Mouse (Mus musculus) ES-Bruce4 (cell line): ENCODE measurements at regions not wholly inside any gene's neighbourhood (a gene's known extent, or its start where the extent isn't known, plus 50 kb on each side); places are given as distances from the start of the nearest gene placed in this dataset.

Experiments
- H3K27ac ChIP-seq: 2 replicates; pipeline ENCODE4 v1.5.1; 2012; ENCODE audit warnings: low read length, inconsistent platforms; ENCODE audit not compliant: insufficient read depth
- H3K27me3 ChIP-seq: 2 replicates; pipeline ENCODE4 v1.6.1; 2012; ENCODE audit warnings: mild to moderate bottlenecking, low read length, inconsistent platforms; ENCODE audit not compliant: control insufficient read depth, poor library complexity, insufficient read depth, severe bottlenecking
- H3K36me3 ChIP-seq: 2 replicates; pipeline ENCODE4 v1.6.1; 2012; ENCODE audit warnings: inconsistent platforms, mild to moderate bottlenecking, low read length, moderate library complexity; ENCODE audit not compliant: control insufficient read depth, poor library complexity, insufficient read depth, severe bottlenecking
- H3K4me1 ChIP-seq: one replicate; pipeline ENCODE4 v1.8.1; 2011; ENCODE audit warnings: low read length; ENCODE audit not compliant: control insufficient read depth, insufficient read depth
- H3K4me3 ChIP-seq: 2 replicates; pipeline ENCODE4 v1.5.1; 2011; ENCODE audit warnings: low read depth, mild to moderate bottlenecking, low read length
- H3K9ac ChIP-seq: 2 replicates; pipeline ENCODE4 v1.6.1; 2012; ENCODE audit warnings: low read depth, mild to moderate bottlenecking, inconsistent platforms; ENCODE audit not compliant: poor library complexity, severe bottlenecking
- H3K9me3 ChIP-seq: replicated peaks from 2 replicates; pipeline ENCODE4 v1.6.1; 2012; ENCODE audit warnings: mild to moderate bottlenecking, low read length, inconsistent platforms; ENCODE audit not compliant: control insufficient read depth, poor library complexity, insufficient read depth, severe bottlenecking
- CTCF ChIP-seq: IDR thresholded peaks from one replicate; pipeline ENCODE4 v1.8.1; 2011; ENCODE audit warnings: low read depth, low read length
- EP300 ChIP-seq: IDR thresholded peaks from 2 replicates; pipeline ENCODE4 v1.6.1; 2011; ENCODE audit warnings: low read depth, low read length; ENCODE audit not compliant: insufficient read depth
- POLR2A ChIP-seq: IDR thresholded peaks from one replicate; pipeline ENCODE4 v1.8.1; 2011; ENCODE audit warnings: low read length; ENCODE audit not compliant: insufficient read depth

GRCm38 (mm10) chr2:92768088-92768487, 146.8 kb upstream of the Syt13 start:
- Histone ChIP-seq H3K4me3 (no peak overlapping the region), H3K27me3 (no peaks in the 10 kb centered on the region), H3K36me3 (no peaks in the 10 kb centered on the region), H3K9me3 (no peaks in the 10 kb centered on the region), H3K9ac (no peak overlapping the region), H3K27ac (no peak overlapping the region), H3K4me1 (no peaks in the 10 kb centered on the region)
- TF ChIP-seq EP300 = no peak
- TF ChIP-seq CTCF = no peak
- TF ChIP-seq POLR2A = no peak

- no peaks in the 10 kb centered on the region for H3K36me3 ChIP-seq
- no peaks in the 10 kb centered on the region for H3K4me1 ChIP-seq
- no peaks in the 10 kb centered on the region for H3K27me3 ChIP-seq
- no peak overlapping the region for H3K9ac ChIP-seq
- TF ChIP-seq EP300 (no peak), CTCF (no peak), POLR2A (no peak)
- H3K9me3 ChIP-seq = no peaks in the 10 kb centered on the region
- no peak overlapping the region for H3K4me3 ChIP-seq
- no peak overlapping the region for H3K27ac ChIP-seq
Measured at GRCm38 (mm10) chr2:92769061-92769460, 145.8 kb upstream of the Syt13 start.

- H3K27me3 ChIP-seq = no peaks in the 10 kb centered on the region
Measured at GRCm38 (mm10) chr2:92770098-92770497, 144.8 kb upstream of the Syt13 start.

GRCm38 (mm10) chr2:92772623-92773022, 142.3 kb upstream of the Syt13 start:
- Histone ChIP-seq H3K4me3 (no peak overlapping the region), H3K27ac (no peak overlapping the region), H3K9ac (no peak overlapping the region), H3K27me3 (no peaks in the 10 kb centered on the region), H3K4me1 (no peaks in the 10 kb centered on the region), H3K9me3 (no peaks in the 10 kb centered on the region), H3K36me3 (no peaks in the 10 kb centered on the region)
- TF ChIP-seq POLR2A = no peak
- TF ChIP-seq EP300 = no peak
- TF ChIP-seq CTCF = no peak

More at GRCm38 (mm10) chr2:92770098-92770497, 144.8 kb upstream of the Syt13 start:
- no peaks in the 10 kb centered on the region for H3K9me3 ChIP-seq
- H3K9ac ChIP-seq = no peak overlapping the region
- H3K27ac ChIP-seq = no peak overlapping the region
- no peaks in the 10 kb centered on the region for H3K4me1 ChIP-seq
- TF ChIP-seq POLR2A (no peak), CTCF (no peak)
- H3K4me3 ChIP-seq = no peak overlapping the region
- H3K36me3 ChIP-seq = no peaks in the 10 kb centered on the region

GRCm38 (mm10) chr2:92776497-92776896, 138.4 kb upstream of the Syt13 start:
- no peak overlapping the region for H3K9ac ChIP-seq
- H3K4me1 ChIP-seq = no peaks in the 10 kb centered on the region
- H3K9me3 ChIP-seq = no peaks in the 10 kb centered on the region
- TF ChIP-seq CTCF (no peak), POLR2A (no peak), EP300 (no peak)
- H3K27me3 ChIP-seq = no peaks in the 10 kb centered on the region
- no peak overlapping the region for H3K27ac ChIP-seq
- no peak overlapping the region for H3K4me3 ChIP-seq
- H3K36me3 ChIP-seq = no peaks in the 10 kb centered on the region

GRCm38 (mm10) chr2:92779101-92779500, 135.8 kb upstream of the Syt13 start:
- no peak overlapping the region for H3K27ac ChIP-seq
- no peaks in the 10 kb centered on the region for H3K4me1 ChIP-seq
- no peak overlapping the region for H3K4me3 ChIP-seq
- no peak overlapping the region for H3K9ac ChIP-seq
- H3K27me3 ChIP-seq = no peaks in the 10 kb centered on the region
- H3K9me3 ChIP-seq = no peaks in the 10 kb centered on the region
- H3K36me3 ChIP-seq = no peaks in the 10 kb centered on the region
- TF ChIP-seq EP300 = no peak
- no peak for TF ChIP-seq CTCF
- TF ChIP-seq POLR2A = no peak
